Mouse (Mus musculus) embryonic fibroblast, embryonic 13.5 days (primary cell): Measurements from ENCODE around the gene Mat2a. TPM values are rescaled to one million over a fixed set of nuclear protein-coding genes. Genes with fewer than 3 reads are reported as not detected.

ENCODE experiments used
- H3K27ac ChIP-seq: 2 replicates; pipeline ENCODE4 v1.5.1; 2012; ENCODE audit warnings: low read length, control low read depth, inconsistent platforms; ENCODE audit not compliant: insufficient read depth
- H3K4me1 ChIP-seq: 2 replicates; pipeline ENCODE4 v1.6.1; 2011; ENCODE audit warnings: low read length; ENCODE audit not compliant: control insufficient read depth, insufficient read depth
- H3K4me3 ChIP-seq: 2 replicates; pipeline ENCODE4 v1.5.1; 2011; ENCODE audit warnings: mild to moderate bottlenecking, control low read depth, low read length; ENCODE audit not compliant: insufficient read depth
- CTCF ChIP-seq: IDR thresholded peaks from 2 replicates; pipeline ENCODE4 v1.5.1; 2011; ENCODE audit warnings: mild to moderate bottlenecking, control low read depth, low read length, moderate library complexity, borderline replicate concordance; ENCODE audit not compliant: insufficient read depth
- POLR2A ChIP-seq: IDR thresholded peaks from 2 replicates; pipeline ENCODE4 v1.6.1; 2011; ENCODE audit warnings: low read depth, mild to moderate bottlenecking, control low read depth, low read length, moderate library complexity
- polyA plus RNA-seq: library from polyadenylated mRNA; stranded (reverse); fragments of >200 nt; gene quantifications from 2 replicates; pipeline ENCODE4 v1.2.4, GENCODE M21; 2011; ENCODE audit warnings: low read depth; ENCODE audit not compliant: missing spikeins, insufficient read length

Mat2a gene
- polyA plus RNA-seq, 1 experiment: 258 TPM

- H3K4me1 ChIP-seq: no peaks in the 10 kb centered on the region
- no peak overlapping the region for H3K4me3 ChIP-seq
- TF ChIP-seq CTCF: no peak
- no peak for TF ChIP-seq POLR2A
- no peak overlapping the region for H3K27ac ChIP-seq
Measured at GRCm38 (mm10) chr6:72399967-72400366, 39.4 kb downstream of the Mat2a start.

- Histone ChIP-seq H3K27ac (no peak overlapping the region), H3K4me1 (no peaks in the 10 kb centered on the region), H3K4me3 (no peak overlapping the region)
- no peak for TF ChIP-seq CTCF
- TF ChIP-seq POLR2A: no peak
Measured at GRCm38 (mm10) chr6:72396837-72397251, 42.5 kb downstream of the Mat2a start.

- H3K4me3 ChIP-seq: no peak overlapping the region
- no peak for TF ChIP-seq CTCF
- TF ChIP-seq POLR2A: no peak
- no peak overlapping the region for H3K27ac ChIP-seq
- H3K4me1 ChIP-seq: no peaks in the 10 kb centered on the region
Measured at GRCm38 (mm10) chr6:72392341-72392740, 47.0 kb downstream of the Mat2a start.

GRCm38 (mm10) chr6:72390795-72391521, 48.4 kb downstream of the Mat2a start:
- peak overlapping the region; percentile 84 for H3K27ac ChIP-seq
- peak overlapping the region; percentile 69; the same call in 1 of the 2 replicates for H3K4me3 ChIP-seq
- no peaks in the 10 kb centered on the region for H3K4me1 ChIP-seq
- TF ChIP-seq POLR2A: no peak
- no peak for TF ChIP-seq CTCF

- peak within 1 kb of the TSS; percentile 84 for H3K27ac ChIP-seq
- H3K4me1 ChIP-seq: no peaks in the 10 kb centered on the region
- H3K4me3 ChIP-seq: peak within 1 kb of the TSS; percentile 69
- TF ChIP-seq POLR2A (peak; percentile 72), CTCF (no peak)
Measured at GRCm38 (mm10) chr6:72389941-72390771, 49.2 kb downstream of the Mat2a start, which contains the start of gene Vamp8. Vamp8 (minus strand) TSS chr6:72390703.

GRCm38 (mm10) chr6:72389471-72389940, 49.9 kb downstream of the Mat2a start:
- H3K4me3 ChIP-seq: peak overlapping the region; percentile 69
- TF ChIP-seq CTCF (no peak), POLR2A (no peak)
- H3K27ac ChIP-seq: peak overlapping the region; percentile 84
- H3K4me1 ChIP-seq: no peaks in the 10 kb centered on the region

GRCm38 (mm10) chr6:72388791-72389329, 50.5 kb downstream of the Mat2a start:
- H3K27ac ChIP-seq: no peak overlapping the region
- H3K4me3 ChIP-seq: no peak overlapping the region
- no peaks in the 10 kb centered on the region for H3K4me1 ChIP-seq
- TF ChIP-seq CTCF (no peak), POLR2A (no peak)

- H3K4me3 ChIP-seq: no peak overlapping the region
- H3K27ac ChIP-seq: no peak overlapping the region
- TF ChIP-seq CTCF: no peak
- TF ChIP-seq POLR2A: no peak
- no peaks in the 10 kb centered on the region for H3K4me1 ChIP-seq
Measured at GRCm38 (mm10) chr6:72388266-72388665, 51.1 kb downstream of the Mat2a start.

GRCm38 (mm10) chr6:72387816-72388215, 51.5 kb downstream of the Mat2a start:
- no peak overlapping the region for H3K27ac ChIP-seq

GRCm38 (mm10) chr6:72386561-72386960, 52.8 kb downstream of the Mat2a start:
- no peak for TF ChIP-seq POLR2A
- TF ChIP-seq CTCF: no peak
- H3K27ac ChIP-seq: no peak overlapping the region
- no peak overlapping the region for H3K4me3 ChIP-seq
- H3K4me1 ChIP-seq: no peaks in the 10 kb centered on the region

More at GRCm38 (mm10) chr6:72387816-72388215, 51.5 kb downstream of the Mat2a start:
- Histone ChIP-seq H3K4me3 (no peak overlapping the region), H3K4me1 (no peaks in the 10 kb centered on the region)
- TF ChIP-seq CTCF (no peak), POLR2A (no peak)
